In the genomic region with DNA sequence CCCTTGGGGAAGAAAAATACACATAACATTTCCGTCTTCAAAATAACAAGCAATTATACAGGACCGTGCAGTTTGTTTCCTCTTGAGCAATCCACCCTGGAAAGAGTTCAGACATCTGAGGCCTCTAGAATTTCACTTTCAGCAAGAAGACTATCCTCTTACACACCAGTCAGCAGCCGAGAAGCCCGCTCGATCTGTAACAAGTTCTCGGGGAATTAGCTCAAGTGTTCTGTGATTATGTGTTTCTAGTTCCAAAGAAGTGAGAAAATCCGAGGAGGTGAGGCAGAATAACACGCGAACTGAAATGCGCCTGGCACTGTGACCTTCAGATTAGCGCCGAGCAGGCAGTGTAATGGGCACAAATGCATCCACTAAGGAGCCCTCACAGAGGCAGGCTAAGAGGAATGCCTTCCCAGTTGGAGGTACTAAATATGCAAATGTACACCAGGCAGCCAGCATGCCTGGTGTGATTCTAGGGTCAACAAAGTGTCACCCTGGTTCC, we compare ENCODE assay signal across 7 mouse cellular contexts.
DNase-seq lines count a peak whose midpoint lies in the region; ATAC-seq lines count a peak whose summit lies in the region.

No protein-coding gene starts in this region.

- peaks cover 22% of the 10 kb centered on the region for H3K4me1 ChIP-seq in embryonic facial prominence, embryonic 10.5 days
- peaks cover 36% of the 10 kb centered on the region for H3K4me1 ChIP-seq in heart, embryonic 12.5 days (replicated peaks)
- peaks cover 23% of the 10 kb centered on the region for H3K4me1 ChIP-seq in neural tube, embryonic 13.5 days (replicated peaks)

- peak overlapping the region; percentile 42; the same call in 1 of the 2 replicates for H3K27ac ChIP-seq in embryonic facial prominence, embryonic 10.5 days (replicated peaks)
- peak overlapping the region; percentile 3; the same call in 1 of the 2 replicates for H3K27ac ChIP-seq in heart, embryonic 12.5 days (ENCODE audit: poor library complexity, severe bottlenecking)
- peak overlapping the region; percentile 52; the same call in 1 of the 2 replicates for H3K27ac ChIP-seq in neural tube, embryonic 13.5 days (replicated peaks)

- H3K9ac ChIP-seq in heart, embryonic 12.5 days, result no peak overlapping the region
- no peak overlapping the region for H3K9ac ChIP-seq in neural tube, embryonic 13.5 days

- H3K27me3 ChIP-seq in embryonic facial prominence, embryonic 10.5 days (replicated peaks; ENCODE audit: low read depth, poor library complexity, severe bottlenecking), result no peaks in the 10 kb centered on the region
- no peaks in the 10 kb centered on the region for H3K27me3 ChIP-seq in heart, embryonic 12.5 days (replicated peaks)
- H3K27me3 ChIP-seq in neural tube, embryonic 13.5 days, result no peaks in the 10 kb centered on the region

- 0 out of 2 replicates have a peak overlapping the region, but pooled peaks have one; percentile 4 for H3K4me3 ChIP-seq in embryonic facial prominence, embryonic 10.5 days
- no peak overlapping the region for H3K4me3 ChIP-seq in heart, embryonic 12.5 days
- H3K4me3 ChIP-seq in neural tube, embryonic 13.5 days, result no peak overlapping the region

- no peaks in the 10 kb centered on the region for H3K9me3 ChIP-seq in embryonic facial prominence, embryonic 10.5 days
- H3K9me3 ChIP-seq in heart, embryonic 12.5 days (replicated peaks), result no peaks in the 10 kb centered on the region
- no peaks in the 10 kb centered on the region for H3K9me3 ChIP-seq in neural tube, embryonic 13.5 days

- WGBS in embryonic facial prominence, embryonic 10.5 days, result 30% methylated on average over 12 of the region's 12 CpGs
- 32% methylated on average over 12 of the region's 12 CpGs for WGBS in heart, embryonic 12.5 days
- 32% methylated on average over 12 of the region's 12 CpGs for WGBS in neural tube, embryonic 13.5 days

- 0 out of 2 replicates have a peak overlapping the region, but pooled peaks have one; percentile 14 for H3K4me2 ChIP-seq in heart, embryonic 12.5 days
- no peak overlapping the region for H3K4me2 ChIP-seq in neural tube, embryonic 13.5 days

- ATAC-seq in heart, embryonic 12.5 days (ENCODE audit: insufficient number of reproducible peaks, low FRiP score), result no peak
- ATAC-seq in neural tube, embryonic 13.5 days (ENCODE audit: low read depth), result peak; percentile 75

- peak; percentile 87 for DNase-seq in adipocyte (ENCODE audit: low spot score)
- DNase-seq in embryonic facial prominence, embryonic 10.5 days (ENCODE audit: low spot score), result peak; percentile 46
- peak; percentile 20 for DNase-seq in kidney, postnatal 10 days
- no peak for DNase-seq in spleen, postnatal 10 days (ENCODE audit: low spot score in 2 of 2)
- no peak for DNase-seq in right cerebral cortex, postnatal 25 days

- no peaks in the 10 kb centered on the region for H3K36me3 ChIP-seq in embryonic facial prominence, embryonic 10.5 days (replicated peaks)
- H3K36me3 ChIP-seq in heart, embryonic 12.5 days, result no peaks in the 10 kb centered on the region
- no peaks in the 10 kb centered on the region for H3K36me3 ChIP-seq in neural tube, embryonic 13.5 days

Comparison
In these comparisons a context has a peak if more than half of its experiments do, and no peak if none do; other contexts are left out.
1. DNase-seq: peak in adipocyte (single experiment), embryonic facial prominence, embryonic 10.5 days (single experiment) and kidney, postnatal 10 days (single experiment); none in spleen, postnatal 10 days (0 of 2) and right cerebral cortex, postnatal 25 days (single experiment).
2. Peak in every context shown above with its lines, with median percentiles within 50 percentile points of each other: H3K27ac ChIP-seq.